8 mouse cellular contexts compared by ENCODE assay signal in the genomic region with DNA sequence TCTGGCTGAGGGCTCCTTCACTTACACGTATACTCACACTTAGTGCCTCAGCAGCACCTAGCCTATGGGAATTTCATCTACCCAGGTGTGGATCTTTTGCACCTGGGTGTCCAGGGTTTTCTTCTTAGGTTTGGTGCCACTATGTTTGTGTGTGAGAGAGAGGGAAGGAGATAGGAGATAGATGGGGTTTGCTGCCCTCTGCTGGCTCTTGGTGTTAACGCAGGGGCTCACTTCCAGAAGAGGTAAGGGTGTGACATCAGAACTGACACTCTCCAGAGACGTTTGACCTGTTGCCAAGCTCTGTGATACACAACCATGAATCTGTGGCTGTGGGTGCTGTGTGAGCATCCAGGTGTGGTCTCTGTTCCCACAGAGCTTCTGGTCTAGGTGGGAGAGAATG.
DNase-seq lines count a peak whose midpoint lies in the region; ATAC-seq and TF ChIP-seq lines count a peak whose summit lies in the region.

No protein-coding gene starts in this region.

- 19% methylated on average over 3 of the region's 3 CpGs for WGBS in kidney, embryonic 14.5 days
- 14% methylated on average over 3 of the region's 3 CpGs for WGBS in liver, embryonic 14.5 days (ENCODE audit: insufficient replicate concordance)
- 19% methylated on average over 3 of the region's 3 CpGs for WGBS in neural tube, embryonic 13.5 days

- TF ChIP-seq EP300 in CH12.LX (IDR thresholded peaks at IDR 0.05; ENCODE audit: low read length), result no peak
- TF ChIP-seq EP300 in liver, embryonic 14.5 days (IDR thresholded peaks at IDR 0.05; ENCODE audit: low read depth), result no peak

- peaks cover 5% of the 10 kb centered on the region for H3K9me3 ChIP-seq in CH12.LX (replicated peaks; ENCODE audit: low read length)
- H3K9me3 ChIP-seq in kidney, embryonic 14.5 days (ENCODE audit: control insufficient read depth, low read length), result no peaks in the 10 kb centered on the region
- H3K9me3 ChIP-seq in liver, embryonic 14.5 days (ENCODE audit: control insufficient read depth, low read length), result no peaks in the 10 kb centered on the region
- H3K9me3 ChIP-seq in neural tube, embryonic 13.5 days, result no peaks in the 10 kb centered on the region

- intact Hi-C loops in gastrocnemius, postnatal 14 days (cut with DNase I; ENCODE audit: low total_unique reads), result no loop called here

- H3K4me3 ChIP-seq in CH12.LX (replicated peaks in 1 of 3; ENCODE audit: low read depth in 2 of 3, low read length in 2 of 3, poor library complexity in 1 of 3), result no peak overlapping the region
- H3K4me3 ChIP-seq in kidney, embryonic 14.5 days (ENCODE audit: low read length), result no peak overlapping the region
- no peak overlapping the region for H3K4me3 ChIP-seq in liver, embryonic 14.5 days (ENCODE audit: insufficient read depth in 1 of 2, low read depth in 2 of 2, low read length in 2 of 2)
- no peak overlapping the region for H3K4me3 ChIP-seq in neural tube, embryonic 13.5 days

- no peak overlapping the region for H3K4me2 ChIP-seq in CH12.LX (ENCODE audit: insufficient read depth, low read depth, poor library complexity, severe bottlenecking)
- H3K4me2 ChIP-seq in kidney, embryonic 14.5 days (replicated peaks; ENCODE audit: low read depth, low read length), result no peak overlapping the region
- H3K4me2 ChIP-seq in liver, embryonic 14.5 days (ENCODE audit: low read depth), result no peak overlapping the region
- no peak overlapping the region for H3K4me2 ChIP-seq in neural tube, embryonic 13.5 days

- TF ChIP-seq RAD21 in CH12.LX (IDR thresholded peaks at IDR 0.05; ENCODE audit: low read depth, low read length), result peak; percentile 68

- H3K9ac ChIP-seq in CH12.LX (ENCODE audit: insufficient read depth, low read depth), result no peak overlapping the region
- H3K9ac ChIP-seq in kidney, embryonic 14.5 days (ENCODE audit: low read depth, low read length), result no peak overlapping the region
- no peak overlapping the region for H3K9ac ChIP-seq in liver, embryonic 14.5 days (replicated peaks)
- no peak overlapping the region for H3K9ac ChIP-seq in neural tube, embryonic 13.5 days

- H3K27me3 ChIP-seq in CH12.LX (replicated peaks), result peaks cover 36% of the 10 kb centered on the region
- H3K27me3 ChIP-seq in kidney, embryonic 14.5 days (ENCODE audit: control insufficient read depth, insufficient read depth, low read length), result no peaks in the 10 kb centered on the region
- no peaks in the 10 kb centered on the region for H3K27me3 ChIP-seq in liver, embryonic 14.5 days (ENCODE audit: control insufficient read depth, insufficient read depth, low read length)
- no peaks in the 10 kb centered on the region for H3K27me3 ChIP-seq in neural tube, embryonic 13.5 days

- in situ Hi-C loops in CH12.LX (cut with MboI; ENCODE audit: low pct_ligation_motif_present, low pct_unique_long_range_greater_than_20kb, low sequenced_read_pairs), result loop anchor here (5.0 to 10.0 kb wide), 2 partner anchors 54 to 207 kb away; no protein-coding TSS in a partner anchor

- TF ChIP-seq POLR2A in CH12.LX (IDR thresholded peaks at IDR 0.05; ENCODE audit: low read depth, low read length), result no peak

- dilution Hi-C loops in CH12.LX (cut with MboI; ENCODE audit: extremely low pct_ligation_motif_present, extremely low pct_unique_long_range_greater_than_20kb, low sequenced_read_pairs), result no loop called here

- peak; percentile 82 to 83 for TF ChIP-seq CTCF in CH12.LX (conservative IDR thresholded peaks at IDR 0.05 in 1 of 2, IDR thresholded peaks at IDR 0.05 in 1 of 2; ENCODE audit: low read depth in 2 of 2, low read length in 2 of 2)
- peak; percentile 78 for TF ChIP-seq CTCF in liver, embryonic 14.5 days (IDR thresholded peaks at IDR 0.05; ENCODE audit: low read depth)

- no peak overlapping the region for H3K27ac ChIP-seq in CH12.LX (ENCODE audit: insufficient read depth, low read depth)
- no peak overlapping the region for H3K27ac ChIP-seq in kidney, embryonic 14.5 days (ENCODE audit: low read depth, low read length)
- no peak overlapping the region for H3K27ac ChIP-seq in liver, embryonic 14.5 days
- no peak overlapping the region for H3K27ac ChIP-seq in neural tube, embryonic 13.5 days (replicated peaks)

- H3K4me1 ChIP-seq in CH12.LX (ENCODE audit: control insufficient read depth in 1 of 2, insufficient read depth in 2 of 2), result no peaks in the 10 kb centered on the region
- no peaks in the 10 kb centered on the region for H3K4me1 ChIP-seq in kidney, embryonic 14.5 days (ENCODE audit: control insufficient read depth, insufficient read depth, low read length)
- no peaks in the 10 kb centered on the region for H3K4me1 ChIP-seq in liver, embryonic 14.5 days (replicated peaks; ENCODE audit: control insufficient read depth in 2 of 2, insufficient read depth in 2 of 2, low read length in 1 of 2)
- peaks cover 18% of the 10 kb centered on the region for H3K4me1 ChIP-seq in neural tube, embryonic 13.5 days (replicated peaks)

- DNase-seq in CH12.LX (ENCODE audit: extremely low read depth) (peak; percentile 61), adipocyte (ENCODE audit: low spot score) (peak; percentile 67)
- peak; percentile 46 to 76 for DNase-seq in cerebellum, postnatal 4 days (ENCODE audit: low spot score in 2 of 2)
- peak; percentile 41 for DNase-seq in gastrocnemius, postnatal 14 days
- DNase-seq in liver, embryonic 14.5 days (ENCODE audit: low read depth in 3 of 3, low spot score in 3 of 3), result peak; percentile 9 to 13 (median 12)
- peak; percentile 36 for DNase-seq in thymus, postnatal 25 days

- no peaks in the 10 kb centered on the region for H3K36me3 ChIP-seq in CH12.LX (replicated peaks in 1 of 2; ENCODE audit: control insufficient read depth in 1 of 2, insufficient read depth in 1 of 2, low read length in 1 of 2)
- no peaks in the 10 kb centered on the region for H3K36me3 ChIP-seq in kidney, embryonic 14.5 days (ENCODE audit: control insufficient read depth, insufficient read depth, low read length)
- H3K36me3 ChIP-seq in liver, embryonic 14.5 days (replicated peaks; ENCODE audit: control insufficient read depth, insufficient read depth, low read depth), result no peaks in the 10 kb centered on the region
- H3K36me3 ChIP-seq in neural tube, embryonic 13.5 days, result peaks cover 42% of the 10 kb centered on the region

- peak; percentile 10; the same call in 1 of the 2 replicates for ATAC-seq in kidney, embryonic 14.5 days (ENCODE audit: low FRiP score, low TSS enrichment)
- no peak for ATAC-seq in liver, embryonic 14.5 days (ENCODE audit: insufficient read depth)
- peak; percentile 16; the same call in 1 of the 2 replicates for ATAC-seq in neural tube, embryonic 13.5 days (ENCODE audit: low read depth)

- H3K79me2 ChIP-seq in CH12.LX (replicated peaks; ENCODE audit: control insufficient read depth, extremely low read depth, insufficient read depth, poor library complexity, severe bottlenecking), result no peaks in the 10 kb centered on the region

TF ChIP-seq in CH12.LX, 34 proteins besides CTCF, POLR2A, EP300 and RAD21:
- TF ChIP-seq CHD1 (IDR thresholded peaks at IDR 0.05; ENCODE audit: low read depth, low read length), result no peak
- TF ChIP-seq SMC3 (IDR thresholded peaks at IDR 0.05; ENCODE audit: low read depth, low read length), result peak; percentile 53

Comparison
In these comparisons a context has a peak if more than half of its experiments do, and no peak if none do; other contexts are left out.
1. DNase-seq: peak in every context shown above with its lines; median percentile 67 in adipocyte; 61 in CH12.LX; 61 in cerebellum, postnatal 4 days; 41 in gastrocnemius, postnatal 14 days; 36 in thymus, postnatal 25 days; 12 in liver, embryonic 14.5 days.